Comparison of ENCODE assay signal across 11 mouse cellular contexts in the genomic region with DNA sequence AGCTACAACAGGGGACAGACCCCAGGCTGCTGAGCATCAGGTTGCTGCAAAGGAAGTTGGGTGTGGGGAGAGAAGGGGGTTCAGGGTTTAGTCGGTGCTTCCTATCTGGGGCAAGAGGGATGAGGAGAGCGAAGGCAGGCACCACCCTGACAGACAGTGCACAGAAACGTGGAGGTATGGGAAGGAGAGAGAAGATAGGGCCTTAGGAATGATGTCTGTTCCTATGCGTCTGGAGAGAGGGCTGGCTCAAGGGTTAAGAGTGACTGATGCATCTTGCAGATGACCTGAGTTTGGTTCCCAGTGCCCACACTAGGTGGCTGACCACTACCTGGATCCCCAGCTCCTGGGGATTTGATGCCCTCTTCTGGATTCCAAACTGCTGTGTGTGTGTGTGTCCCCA. TPM values are rescaled to one million over a fixed set of nuclear protein-coding genes. Genes with fewer than 3 reads are reported as not detected.
DNase-seq lines count a peak whose midpoint lies in the region; ATAC-seq lines count a peak whose summit lies in the region.
"Had no signal": no experiment of that assay in that cellular context is flagged by ENCODE, and none has a peak within 500 bp of the region (broad histone marks: within the 10 kb centered on the region; RNA-seq: fewer than 3 reads in every experiment).

No protein-coding gene starts in this region.

- no peak for DNase-seq in heart, postnatal 14 days
- no peak for DNase-seq in neural tube, embryonic 10.5 days (ENCODE audit: extremely low spot score, low spot score)
- DNase-seq in thymus, postnatal 14 days = peak; percentile 75
- DNase-seq in ovary, postnatal 10 days (ENCODE audit: low spot score) = no peak

- 60% methylated on average over 2 of the region's 4 CpGs for WGBS in heart, embryonic 13.5 days
- 72% methylated on average over 4 of the region's 4 CpGs for WGBS in neural tube, embryonic 12.5 days
- WGBS in kidney, embryonic 16.5 days = 64% methylated on average over 4 of the region's 4 CpGs

- H3K4me2 ChIP-seq in heart, embryonic 13.5 days = peak overlapping the region; percentile 96
- H3K4me2 ChIP-seq in neural tube, embryonic 12.5 days (replicated peaks) = peak overlapping the region; percentile 86
- peak overlapping the region; percentile 94; the same call in 1 of the 2 replicates for H3K4me2 ChIP-seq in kidney, embryonic 16.5 days (replicated peaks; ENCODE audit: low read depth, low read length)

- no peaks in the 10 kb centered on the region for H3K36me3 ChIP-seq in heart, embryonic 13.5 days
- H3K36me3 ChIP-seq in neural tube, embryonic 12.5 days = no peaks in the 10 kb centered on the region
- H3K36me3 ChIP-seq in kidney, embryonic 16.5 days (ENCODE audit: insufficient read depth, low read length) = no peaks in the 10 kb centered on the region
- H3K36me3 ChIP-seq: liver, embryonic 15.5 days had no signal

- no peak overlapping the region for H3K9ac ChIP-seq in heart, embryonic 13.5 days
- 0 out of 2 replicates have a peak overlapping the region, but pooled peaks have one; percentile 59 for H3K9ac ChIP-seq in neural tube, embryonic 12.5 days
- H3K9ac ChIP-seq in kidney, embryonic 16.5 days (replicated peaks; ENCODE audit: low read length) = no peak overlapping the region
- H3K9ac ChIP-seq: liver, embryonic 15.5 days had no signal

- no peaks in the 10 kb centered on the region for H3K9me3 ChIP-seq in heart, embryonic 13.5 days
- H3K9me3 ChIP-seq in neural tube, embryonic 12.5 days = no peaks in the 10 kb centered on the region
- no peaks in the 10 kb centered on the region for H3K9me3 ChIP-seq in kidney, embryonic 16.5 days (ENCODE audit: low read length)
- H3K9me3 ChIP-seq: liver, embryonic 15.5 days had no signal

- no peak for ATAC-seq in heart, embryonic 13.5 days (ENCODE audit: extremely low read depth, insufficient number of reproducible peaks, low FRiP score, low TSS enrichment)
- no peak for ATAC-seq in neural tube, embryonic 12.5 days (ENCODE audit: low FRiP score, low read depth)
- no peak for ATAC-seq in kidney, embryonic 16.5 days (ENCODE audit: low FRiP score, low TSS enrichment)
- no peak for ATAC-seq in erythroblast, adult 5-6 weeks (replicated peaks; ENCODE audit: low FRiP score, poor library complexity, severe bottlenecking)

- intact Hi-C loops in heart, postnatal 14 days (cut with DNase I) = no loop called here

- H3K4me1 ChIP-seq in heart, embryonic 13.5 days = peaks cover 29% of the 10 kb centered on the region
- peaks cover 30% of the 10 kb centered on the region for H3K4me1 ChIP-seq in neural tube, embryonic 12.5 days
- H3K4me1 ChIP-seq in kidney, embryonic 16.5 days (ENCODE audit: insufficient read depth, low read length) = peaks cover 45% of the 10 kb centered on the region

- no peak overlapping the region for H3K4me3 ChIP-seq in heart, embryonic 13.5 days
- H3K4me3 ChIP-seq in neural tube, embryonic 12.5 days = no peak overlapping the region
- H3K4me3 ChIP-seq in kidney, embryonic 16.5 days (ENCODE audit: low read length) = peak overlapping the region; percentile 53; the same call in 1 of the 2 replicates

- H3K27me3 ChIP-seq in heart, embryonic 13.5 days (replicated peaks) = peaks cover 51% of the 10 kb centered on the region
- H3K27me3 ChIP-seq in neural tube, embryonic 12.5 days (replicated peaks) = peaks cover 29% of the 10 kb centered on the region
- H3K27me3 ChIP-seq in kidney, embryonic 16.5 days (ENCODE audit: insufficient read depth, low read length) = no peaks in the 10 kb centered on the region; the same call in 1 of the 2 replicates

- H3K27ac ChIP-seq in heart, embryonic 13.5 days (replicated peaks) = no peak overlapping the region
- H3K27ac ChIP-seq in neural tube, embryonic 12.5 days = no peak overlapping the region
- 0 out of 2 replicates have a peak overlapping the region, but pooled peaks have one; percentile 82 for H3K27ac ChIP-seq in kidney, embryonic 16.5 days (ENCODE audit: low read length)

RNA-seq across cellular contexts. Expression of gene Fkbp5, which starts 0.4 kb away (rescaled TPM):
- 11.8 and 12.1 TPM in 2 replicates for polyA plus RNA-seq in heart, embryonic 13.5 days (2015; fragmentation: Nextera tagmentation; extraction: Ambion mirVana)
- total RNA-seq in heart, postnatal 14 days (2021) = 10 to 100 TPM; 36.9 to 41.0 TPM
- polyA plus RNA-seq in neural tube, embryonic 12.5 days (2016; fragmentation: Nextera tagmentation; extraction: Ambion mirVana) = 34.1 and 35.1 TPM in 2 replicates
- 35.5 and 36.0 TPM in 2 replicates for polyA plus RNA-seq in kidney, embryonic 16.5 days (2015; fragmentation: Nextera tagmentation; extraction: Ambion mirVana)
- total RNA-seq in erythroblast, adult 5-6 weeks (2015; ENCODE audit: low replicate concordance) = 3.7 and 6.7 TPM in 2 replicates
- total RNA-seq in erythroblast, adult 5-6 weeks (2017; ENCODE audit: low replicate concordance) = 12.8 and 13.8 TPM in 2 replicates

RNA-seq across cellular contexts. Expression of gene Armc12, which starts 13.7 kb away (rescaled TPM):
- not detected in 2 replicates for polyA plus RNA-seq in heart, embryonic 13.5 days (2015; fragmentation: Nextera tagmentation; extraction: Ambion mirVana)
- not detected for total RNA-seq in heart, postnatal 14 days (2021)
- polyA plus RNA-seq in neural tube, embryonic 12.5 days (2016; fragmentation: Nextera tagmentation; extraction: Ambion mirVana) = not detected in 2 replicates
- polyA plus RNA-seq in kidney, embryonic 16.5 days (2015; fragmentation: Nextera tagmentation; extraction: Ambion mirVana) = not detected in 2 replicates
- not detected in 2 replicates for total RNA-seq in erythroblast, adult 5-6 weeks (2015; ENCODE audit: low replicate concordance)
- not detected in 2 replicates for total RNA-seq in erythroblast, adult 5-6 weeks (2017; ENCODE audit: low replicate concordance)
- total RNA-seq: adrenal gland, postnatal 14 days had no signal
- polyA plus RNA-seq: heart, embryonic 14.5 days; liver, embryonic 15.5 days had no signal

RNA-seq across cellular contexts. Expression of gene Clpsl2, which starts 32.3 kb away (rescaled TPM):
- polyA plus RNA-seq in heart, embryonic 13.5 days (2015; fragmentation: Nextera tagmentation; extraction: Ambion mirVana) = not detected in 2 replicates
- not detected for total RNA-seq in heart, postnatal 14 days (2021)
- not detected in 2 replicates for polyA plus RNA-seq in neural tube, embryonic 12.5 days (2016; fragmentation: Nextera tagmentation; extraction: Ambion mirVana)
- polyA plus RNA-seq in kidney, embryonic 16.5 days (2015; fragmentation: Nextera tagmentation; extraction: Ambion mirVana) = not detected in 2 replicates
- not detected in 2 replicates for total RNA-seq in erythroblast, adult 5-6 weeks (2015; ENCODE audit: low replicate concordance)
- total RNA-seq in erythroblast, adult 5-6 weeks (2017; ENCODE audit: low replicate concordance) = not detected in 2 replicates
- total RNA-seq: adrenal gland, postnatal 14 days had no signal
- polyA plus RNA-seq: heart, embryonic 14.5 days; liver, embryonic 15.5 days had no signal

RNA-seq across cellular contexts. Expression of gene Clps, which starts 43.7 kb away (rescaled TPM):
- 0.25 and 2.0 TPM in 2 replicates for polyA plus RNA-seq in heart, embryonic 13.5 days (2015; fragmentation: Nextera tagmentation; extraction: Ambion mirVana)
- total RNA-seq in heart, postnatal 14 days (2021) = not detected
- not detected in 2 replicates for polyA plus RNA-seq in neural tube, embryonic 12.5 days (2016; fragmentation: Nextera tagmentation; extraction: Ambion mirVana)
- polyA plus RNA-seq in kidney, embryonic 16.5 days (2015; fragmentation: Nextera tagmentation; extraction: Ambion mirVana) = not detected in 2 replicates
- total RNA-seq in erythroblast, adult 5-6 weeks (2015; ENCODE audit: low replicate concordance) = not detected in 2 replicates
- total RNA-seq in erythroblast, adult 5-6 weeks (2017; ENCODE audit: low replicate concordance) = not detected in 2 replicates
- total RNA-seq: adrenal gland, postnatal 14 days had no signal
- polyA plus RNA-seq: heart, embryonic 14.5 days had no signal

RNA-seq across cellular contexts. Expression of gene Lhfpl5, which starts 58.6 kb away (rescaled TPM):
- 0.22 and 0.43 TPM in 2 replicates for polyA plus RNA-seq in heart, embryonic 13.5 days (2015; fragmentation: Nextera tagmentation; extraction: Ambion mirVana)
- not detected for total RNA-seq in heart, postnatal 14 days (2021)
- 3.5 and 3.9 TPM in 2 replicates for polyA plus RNA-seq in neural tube, embryonic 12.5 days (2016; fragmentation: Nextera tagmentation; extraction: Ambion mirVana)
- 0.61 and 0.89 TPM in 2 replicates for polyA plus RNA-seq in kidney, embryonic 16.5 days (2015; fragmentation: Nextera tagmentation; extraction: Ambion mirVana)
- not detected in 2 replicates for total RNA-seq in erythroblast, adult 5-6 weeks (2015; ENCODE audit: low replicate concordance)
- not detected in 2 replicates for total RNA-seq in erythroblast, adult 5-6 weeks (2017; ENCODE audit: low replicate concordance)
